Mouse (Mus musculus) kidney, embryonic 16.5 days (tissue): ENCODE results near the gene Atp5c1. TPM values are rescaled to one million over a fixed set of nuclear protein-coding genes. Genes with fewer than 3 reads are reported as not detected.

Experiments
- ATAC-seq: fragments of 200-750 bp; cut with Nextera tagmentation; 2 replicates; pipeline ENCODE4 v1.8.0; 2017; ENCODE audit warnings: moderate TSS enrichment; ENCODE audit not compliant: low FRiP score, low TSS enrichment
- H3K27ac ChIP-seq: fragments of 300-500 bp; sonication (generic); 2 replicates; pipeline ENCODE4 v1.5.1; 2014; ENCODE audit warnings: low read length
- H3K27me3 ChIP-seq: fragments of 300-500 bp; sonication (generic); 2 replicates; pipeline ENCODE4 v1.6.1; 2014; ENCODE audit warnings: low read length, control low read depth, mixed read lengths; ENCODE audit not compliant: insufficient read depth
- H3K36me3 ChIP-seq: fragments of 300-500 bp; sonication (generic); 2 replicates; pipeline ENCODE4 v1.6.1; 2014; ENCODE audit warnings: low read length, control low read depth, mixed read lengths; ENCODE audit not compliant: insufficient read depth
- H3K4me1 ChIP-seq: fragments of 300-500 bp; sonication (generic); 2 replicates; pipeline ENCODE4 v1.6.1; 2014; ENCODE audit warnings: low read length, control low read depth, mixed read lengths; ENCODE audit not compliant: insufficient read depth
- H3K4me2 ChIP-seq: fragments of 300-500 bp; sonication (generic); replicated peaks from 2 replicates; pipeline ENCODE4 v1.6.1; 2014; ENCODE audit warnings: low read depth, low read length
- H3K4me3 ChIP-seq: fragments of 300-500 bp; sonication (generic); 2 replicates; pipeline ENCODE4 v1.5.1; 2014; ENCODE audit warnings: mild to moderate bottlenecking, low read length
- H3K9ac ChIP-seq: fragments of 300-500 bp; sonication (generic); replicated peaks from 2 replicates; pipeline ENCODE4 v1.6.1; 2014; ENCODE audit warnings: low read length
- H3K9me3 ChIP-seq: fragments of 300-500 bp; sonication (generic); 2 replicates; pipeline ENCODE4 v1.6.1; 2016; ENCODE audit warnings: low read length, control low read depth
- WGBS: fragments of 180-500 bp; shearing (Covaris S2); extraction: QIAGEN DNeasy Blood & Tissue Kit; methylation state at CpG from one replicate; pipeline ENCODE4 v1.1.7; 2014; 5-methylcytosine and 5-hydroxymethylcytosine counted together
- polyA plus RNA-seq: library from polyadenylated mRNA; unstranded; fragments of >200 nt; fragmentation: Nextera tagmentation; extraction: Ambion mirVana; gene quantifications from 2 replicates; pipeline ENCODE4 v1.2.1, GENCODE M21; 2015

The Atp5c1 gene
- polyA plus RNA-seq, 1 experiment from 2014 or later = 740 TPM

GRCm38 (mm10) chr2:10021296-10021695 is 59.0 kb downstream of the Atp5c1 start:
- no peaks in the 10 kb centered on the region for H3K27me3 ChIP-seq
- ATAC-seq = no peak
- 88% methylated on average over 11 of the region's 11 CpGs for WGBS
- H3K4me3 ChIP-seq = no peak overlapping the region
- H3K4me2 ChIP-seq = no peak overlapping the region
- no peak overlapping the region for H3K27ac ChIP-seq
- no peak overlapping the region for H3K9ac ChIP-seq
- no peaks in the 10 kb centered on the region for H3K9me3 ChIP-seq
- H3K4me1 ChIP-seq = no peaks in the 10 kb centered on the region
- no peaks in the 10 kb centered on the region for H3K36me3 ChIP-seq

- no peak for ATAC-seq
- no peak overlapping the region for H3K4me3 ChIP-seq
- no peaks in the 10 kb centered on the region for H3K27me3 ChIP-seq
- H3K9me3 ChIP-seq = no peaks in the 10 kb centered on the region
- H3K27ac ChIP-seq = no peak overlapping the region
- H3K9ac ChIP-seq = no peak overlapping the region
- no peaks in the 10 kb centered on the region for H3K36me3 ChIP-seq
- WGBS = 75% methylated on average over 10 of the region's 10 CpGs
- H3K4me1 ChIP-seq = 0 out of 2 replicates have a peak, but pooled peaks cover 2% of the 10 kb centered on the region
- H3K4me2 ChIP-seq = no peak overlapping the region
Observed at GRCm38 (mm10) chr2:10014951-10015635, 65.2 kb downstream of the Atp5c1 start.

- no peaks in the 10 kb centered on the region for H3K27me3 ChIP-seq
- H3K4me2 ChIP-seq = 0 out of 2 replicates have a peak overlapping the region, but pooled peaks have one; percentile 5
- ATAC-seq = peak; percentile 39; the same call in 1 of the 2 replicates
- 0 out of 2 replicates have a peak, but pooled peaks cover 12% of the 10 kb centered on the region for H3K4me1 ChIP-seq
- H3K27ac ChIP-seq = no peak overlapping the region; the same call in 1 of the 2 replicates
- H3K4me3 ChIP-seq = no peak overlapping the region
- H3K9ac ChIP-seq = no peak overlapping the region
- no peaks in the 10 kb centered on the region for H3K36me3 ChIP-seq
- WGBS = 31% methylated on average over 7 of the region's 7 CpGs
- no peaks in the 10 kb centered on the region for H3K9me3 ChIP-seq
Observed at GRCm38 (mm10) chr2:10010263-10010909, 69.9 kb downstream of the Atp5c1 start.

GRCm38 (mm10) chr2:10009671-10010254 is 70.5 kb downstream of the Atp5c1 start:
- H3K9ac ChIP-seq = no peak overlapping the region
- H3K4me3 ChIP-seq = no peak overlapping the region
- 63% methylated on average over 13 of the region's 13 CpGs for WGBS
- H3K36me3 ChIP-seq = no peaks in the 10 kb centered on the region
- no peaks in the 10 kb centered on the region for H3K27me3 ChIP-seq
- H3K27ac ChIP-seq = peak overlapping the region; percentile 60
- H3K4me2 ChIP-seq = 0 out of 2 replicates have a peak overlapping the region, but pooled peaks have one; percentile 5
- ATAC-seq = 0 out of 2 replicates have a peak, but pooled peaks have one; percentile 31
- H3K9me3 ChIP-seq = no peaks in the 10 kb centered on the region
- 0 out of 2 replicates have a peak, but pooled peaks cover 12% of the 10 kb centered on the region for H3K4me1 ChIP-seq

- no peaks in the 10 kb centered on the region for H3K9me3 ChIP-seq
- no peak overlapping the region for H3K9ac ChIP-seq
- peak overlapping the region; percentile 66; the same call in 1 of the 2 replicates for H3K27ac ChIP-seq
- H3K4me1 ChIP-seq = 0 out of 2 replicates have a peak, but pooled peaks cover 10% of the 10 kb centered on the region
- WGBS = 84% methylated on average over 4 of the region's 4 CpGs
- no peaks in the 10 kb centered on the region for H3K36me3 ChIP-seq
- no peak for ATAC-seq
- H3K27me3 ChIP-seq = no peaks in the 10 kb centered on the region
- H3K4me2 ChIP-seq = no peak overlapping the region
- no peak overlapping the region for H3K4me3 ChIP-seq
Observed at GRCm38 (mm10) chr2:10008593-10008992, 71.7 kb downstream of the Atp5c1 start.

Other genes starting within 250 kb of the Atp5c1 start
- 2.8 and 3.2 TPM in 2 replicates for gene 4930412O13Rik, start 199.3 kb downstream of the Atp5c1 start, polyA plus RNA-seq
- gene 9230102O04Rik, start 191.0 kb downstream of the Atp5c1 start, polyA plus RNA-seq = 6.7 and 7.2 TPM in 2 replicates
- 103 and 117 TPM in 2 replicates for gene Gata3, start 190.5 kb downstream of the Atp5c1 start, polyA plus RNA-seq
- gene Taf3, start 31.9 kb downstream of the Atp5c1 start, polyA plus RNA-seq = 15.4 and 17.7 TPM in 2 replicates
- gene Kin, start 83 bp upstream of the Atp5c1 start, polyA plus RNA-seq = 28.5 and 33.0 TPM in 2 replicates
- gene Itih2, start 50.9 kb upstream of the Atp5c1 start, polyA plus RNA-seq = 1.5 and 2.0 TPM in 2 replicates
- gene Itih5, start 73.1 kb upstream of the Atp5c1 start, polyA plus RNA-seq = 5.5 and 7.0 TPM in 2 replicates